Mouse (Mus musculus) heart, embryonic 13.5 days (tissue): ENCODE measurements around the gene Ptges. TPM values are rescaled to one million over a fixed set of nuclear protein-coding genes. Genes with fewer than 3 reads are reported as not detected.
"Not testable (repeated sequence)": the region's sequence is repeated elsewhere in the genome, so short reads cannot be mapped to it uniquely, and the experiment has no call there.

ENCODE experiments used
- ATAC-seq: fragments of 200-750 bp; cut with Nextera tagmentation; 2 replicates; pipeline ENCODE4 v1.8.0; 2017; ENCODE audit warnings: moderate TSS enrichment; ENCODE audit not compliant: insufficient number of reproducible peaks, low FRiP score, low TSS enrichment; ENCODE audit errors: extremely low read depth
- H3K27ac ChIP-seq: fragments of 300-500 bp; sonication (generic); replicated peaks from 2 replicates; pipeline ENCODE4 v1.5.1; 2015; ENCODE audit warnings: moderate library complexity, mild to moderate bottlenecking, inconsistent platforms
- H3K27me3 ChIP-seq: fragments of 300-500 bp; sonication (generic); replicated peaks from 2 replicates; pipeline ENCODE4 v1.6.1; 2015; ENCODE audit warnings: mild to moderate bottlenecking, inconsistent platforms
- H3K36me3 ChIP-seq: fragments of 300-500 bp; sonication (generic); 2 replicates; pipeline ENCODE4 v1.6.1; 2015; ENCODE audit warnings: mild to moderate bottlenecking, inconsistent platforms
- H3K4me1 ChIP-seq: fragments of 300-500 bp; sonication (generic); 2 replicates; pipeline ENCODE4 v1.6.1; 2015; ENCODE audit warnings: inconsistent platforms
- H3K4me2 ChIP-seq: fragments of 300-500 bp; sonication (generic); 2 replicates; pipeline ENCODE4 v1.6.1; 2015; ENCODE audit warnings: inconsistent platforms, mild to moderate bottlenecking, moderate library complexity
- H3K4me3 ChIP-seq: fragments of 300-500 bp; sonication (generic); 2 replicates; pipeline ENCODE4 v1.5.1; 2015; ENCODE audit warnings: moderate library complexity, mild to moderate bottlenecking, inconsistent platforms
- H3K9ac ChIP-seq: fragments of 300-500 bp; sonication (generic); 2 replicates; pipeline ENCODE4 v1.6.1; 2015; ENCODE audit warnings: inconsistent platforms, mild to moderate bottlenecking, moderate library complexity
- H3K9me3 ChIP-seq: fragments of 300-500 bp; sonication (generic); 2 replicates; pipeline ENCODE4 v1.6.1; 2016; ENCODE audit warnings: inconsistent platforms
- WGBS: fragments of 180-500 bp; shearing (Covaris S2); methylation state at CpG from one replicate; pipeline ENCODE4 v1.1.7; 2015; ENCODE audit warnings: mixed read lengths; 5-methylcytosine and 5-hydroxymethylcytosine counted together
- polyA plus RNA-seq: library from polyadenylated mRNA; unstranded; fragments of >200 nt; fragmentation: Nextera tagmentation; extraction: Ambion mirVana; gene quantifications from 2 replicates; pipeline ENCODE4 v1.2.1, GENCODE M21; 2015

Gene Ptges
- polyA plus RNA-seq, 1 experiment from 2014 or later: 2.3 TPM

GRCm38 (mm10) chr2:30928893-30929482 lies 675 bp downstream of the Ptges start:
- Histone ChIP-seq H3K4me2 (peak overlapping the region; percentile 68), H3K9me3 (no peaks in the 10 kb centered on the region), H3K27me3 (no peaks in the 10 kb centered on the region; the same call in 1 of the 2 replicates), H3K36me3 (no peaks in the 10 kb centered on the region), H3K27ac (no peak overlapping the region), H3K4me3 (peak overlapping the region; percentile 31), H3K9ac (no peak overlapping the region; the same call in 1 of the 2 replicates), H3K4me1 (peaks cover 34% of the 10 kb centered on the region)
- WGBS: 30% methylated on average over 12 of the region's 12 CpGs
- ATAC-seq: no peak; the same call in 1 of the 2 replicates

- ATAC-seq: no peak
- Histone ChIP-seq H3K27me3 (no peaks in the 10 kb centered on the region; the same call in 1 of the 2 replicates), H3K9ac (peak overlapping the region; percentile 9; the same call in 1 of the 2 replicates), H3K4me1 (peaks cover 34% of the 10 kb centered on the region), H3K9me3 (no peaks in the 10 kb centered on the region), H3K4me2 (no peak overlapping the region), H3K4me3 (no peak overlapping the region), H3K27ac (peak overlapping the region; percentile 84), H3K36me3 (no peaks in the 10 kb centered on the region)
- WGBS: 23% methylated on average over 14 of the region's 14 CpGs
These were observed 1.6 kb downstream of the Ptges start for GRCm38 (mm10) chr2:30927844-30928628.

- H3K9ac ChIP-seq: peak overlapping the region; percentile 41
- peak overlapping the region; percentile 84 for H3K27ac ChIP-seq
- H3K4me1 ChIP-seq: peaks cover 34% of the 10 kb centered on the region
- H3K27me3 ChIP-seq: no peaks in the 10 kb centered on the region; the same call in 1 of the 2 replicates
- no peak for ATAC-seq
- H3K36me3 ChIP-seq: no peaks in the 10 kb centered on the region
- H3K9me3 ChIP-seq: no peaks in the 10 kb centered on the region
- H3K4me3 ChIP-seq: no peak overlapping the region
- no peak overlapping the region for H3K4me2 ChIP-seq
- 28% methylated on average over 9 of the region's 9 CpGs for WGBS
These were observed 2.4 kb downstream of the Ptges start for GRCm38 (mm10) chr2:30927151-30927781.

- Histone ChIP-seq H3K4me3 (no peak overlapping the region), H3K27me3 (no peaks in the 10 kb centered on the region; the same call in 1 of the 2 replicates), H3K9me3 (no peaks in the 10 kb centered on the region), H3K4me1 (peaks cover 34% of the 10 kb centered on the region), H3K36me3 (no peaks in the 10 kb centered on the region), H3K4me2 (no peak overlapping the region), H3K9ac (peak overlapping the region; percentile 41), H3K27ac (peak overlapping the region; percentile 84)
- whole genome bisulfite sequencing: 79% methylated on average over 4 of the region's 4 CpGs
- no peak for ATAC-seq
These were observed 3.3 kb downstream of the Ptges start for GRCm38 (mm10) chr2:30926381-30926780.

- Histone ChIP-seq H3K4me2 (no peak overlapping the region), H3K9me3 (no peaks in the 10 kb centered on the region), H3K27me3 (no peaks in the 10 kb centered on the region; the same call in 1 of the 2 replicates), H3K4me3 (no peak overlapping the region), H3K27ac (no peak overlapping the region), H3K4me1 (peaks cover 38% of the 10 kb centered on the region), H3K36me3 (no peaks in the 10 kb centered on the region), H3K9ac (no peak overlapping the region)
- no peak for ATAC-seq
- 73% methylated on average over 4 of the region's 4 CpGs for WGBS
These were observed 4.5 kb downstream of the Ptges start for GRCm38 (mm10) chr2:30925181-30925580.

GRCm38 (mm10) chr2:30923099-30923498 lies 6.6 kb downstream of the Ptges start:
- no peaks in the 10 kb centered on the region for H3K36me3 ChIP-seq
- H3K4me2 ChIP-seq: no peak overlapping the region
- H3K4me1 ChIP-seq: peaks cover 40% of the 10 kb centered on the region
- ATAC-seq: no peak
- no peak overlapping the region for H3K4me3 ChIP-seq
- H3K9me3 ChIP-seq: no peaks in the 10 kb centered on the region
- no peaks in the 10 kb centered on the region; the same call in 1 of the 2 replicates for H3K27me3 ChIP-seq
- H3K9ac ChIP-seq: no peak overlapping the region
- no peak overlapping the region for H3K27ac ChIP-seq
- 63% methylated on average over 3 of the region's 3 CpGs for WGBS

GRCm38 (mm10) chr2:30920216-30920615 lies 9.4 kb downstream of the Ptges start:
- 32% methylated on average over 7 of the region's 7 CpGs for WGBS
- no peak overlapping the region for H3K4me2 ChIP-seq
- H3K36me3 ChIP-seq: no peaks in the 10 kb centered on the region
- no peak overlapping the region for H3K4me3 ChIP-seq
- H3K27me3 ChIP-seq: no peaks in the 10 kb centered on the region; the same call in 1 of the 2 replicates
- no peak overlapping the region for H3K27ac ChIP-seq
- peaks cover 29% of the 10 kb centered on the region for H3K4me1 ChIP-seq
- ATAC-seq: no peak
- H3K9me3 ChIP-seq: no peaks in the 10 kb centered on the region
- H3K9ac ChIP-seq: no peak overlapping the region

- ATAC-seq: no peak; the same call in 1 of the 2 replicates
- peak overlapping the region; percentile 29; the same call in 1 of the 2 replicates for H3K9ac ChIP-seq
- no peaks in the 10 kb centered on the region; the same call in 1 of the 2 replicates for H3K27me3 ChIP-seq
- H3K4me3 ChIP-seq: no peak overlapping the region
- no peak overlapping the region for H3K4me2 ChIP-seq
- H3K9me3 ChIP-seq: no peaks in the 10 kb centered on the region
- no peaks in the 10 kb centered on the region for H3K36me3 ChIP-seq
- H3K4me1 ChIP-seq: peaks cover 33% of the 10 kb centered on the region
- H3K27ac ChIP-seq: peak overlapping the region; percentile 65
- WGBS: 22% methylated on average over 8 of the region's 8 CpGs
These were observed 10.8 kb downstream of the Ptges start for GRCm38 (mm10) chr2:30918780-30919329.

GRCm38 (mm10) chr2:30918126-30918525 lies 11.5 kb downstream of the Ptges start:
- Histone ChIP-seq H3K27ac (no peak overlapping the region), H3K4me3 (no peak overlapping the region), H3K9me3 (no peaks in the 10 kb centered on the region), H3K9ac (no peak overlapping the region), H3K27me3 (no peaks in the 10 kb centered on the region), H3K4me2 (no peak overlapping the region), H3K36me3 (no peaks in the 10 kb centered on the region), H3K4me1 (peaks cover 36% of the 10 kb centered on the region)
- 47% methylated on average over 6 of the region's 6 CpGs for WGBS
- no peak for ATAC-seq

- no peak for ATAC-seq
- H3K27me3 ChIP-seq: no peaks in the 10 kb centered on the region
- WGBS: 81% methylated on average over 7 of the region's 7 CpGs
- no peaks in the 10 kb centered on the region for H3K9me3 ChIP-seq
- no peak overlapping the region for H3K4me3 ChIP-seq
- no peaks in the 10 kb centered on the region for H3K36me3 ChIP-seq
- H3K27ac ChIP-seq: no peak overlapping the region
- no peak overlapping the region for H3K4me2 ChIP-seq
- no peak overlapping the region for H3K9ac ChIP-seq
- peaks cover 40% of the 10 kb centered on the region for H3K4me1 ChIP-seq
These were observed 12.0 kb downstream of the Ptges start for GRCm38 (mm10) chr2:30917649-30918048.

GRCm38 (mm10) chr2:30915933-30916332 lies 13.7 kb downstream of the Ptges start:
- H3K9ac ChIP-seq, H3K4me3 ChIP-seq, H3K9me3 ChIP-seq, ATAC-seq, H3K27ac ChIP-seq, H3K4me2 ChIP-seq, H3K36me3 ChIP-seq, H3K27me3 ChIP-seq: not testable (repeated sequence)
- H3K4me1 ChIP-seq: peaks cover 49% of the 10 kb centered on the region
- 74% methylated on average over 6 of the region's 6 CpGs for WGBS
